Mouse (Mus musculus): ENCODE results near the gene Retreg1. TPM values are rescaled to one million over a fixed set of nuclear protein-coding genes. Genes with fewer than 3 reads are reported as not detected.

The Retreg1 gene
- polyA plus RNA-seq, 1 experiment from 2014 or later: 56.5 TPM

DNA sequence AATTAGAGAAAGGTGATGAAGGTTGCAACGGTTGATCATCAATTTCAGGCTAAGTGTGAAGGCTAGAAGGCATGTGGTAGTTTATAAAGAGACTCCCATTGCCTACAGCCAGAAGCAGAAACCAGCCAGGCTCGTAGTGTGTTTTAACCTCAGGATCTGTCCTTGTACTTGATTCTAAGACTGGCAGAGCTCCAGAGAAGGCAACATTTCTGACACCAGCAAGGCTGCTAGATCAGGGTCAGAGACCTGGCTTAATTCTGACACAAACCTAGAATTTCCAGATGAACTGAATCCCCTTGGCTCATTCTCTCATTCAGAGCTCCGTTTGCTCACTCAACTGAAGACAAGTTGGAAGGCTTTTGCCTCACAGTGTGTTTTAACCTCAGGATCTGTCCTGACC, 165.6 kb downstream of the Retreg1 start:
- H3K4me2 ChIP-seq: no peak overlapping the region
- H3K27me3 ChIP-seq (replicated peaks): no peaks in the 10 kb centered on the region
- H3K4me3 ChIP-seq: no peak overlapping the region
- ATAC-seq (ENCODE audit: insufficient number of reproducible peaks, low FRiP score): no peak
- H3K36me3 ChIP-seq: no peaks in the 10 kb centered on the region
- no peak overlapping the region for H3K27ac ChIP-seq (ENCODE audit: poor library complexity, severe bottlenecking)
- WGBS: 76% methylated on average over 3 of the region's 3 CpGs
- no peaks in the 10 kb centered on the region for H3K4me1 ChIP-seq (replicated peaks)
- no peak overlapping the region for H3K9ac ChIP-seq
- H3K9me3 ChIP-seq (replicated peaks): no peaks in the 10 kb centered on the region

GRCm38 (mm10) chr15:26012891-26013290, 169.9 kb downstream of the Retreg1 start:
- WGBS: 79% methylated on average over 4 of the region's 4 CpGs
- Histone ChIP-seq H3K9me3 (replicated peaks) (no peaks in the 10 kb centered on the region), H3K27me3 (replicated peaks) (no peaks in the 10 kb centered on the region), H3K27ac (ENCODE audit: poor library complexity, severe bottlenecking) (no peak overlapping the region), H3K4me3 (no peak overlapping the region), H3K4me2 (no peak overlapping the region), H3K9ac (no peak overlapping the region), H3K36me3 (no peaks in the 10 kb centered on the region), H3K4me1 (replicated peaks) (no peaks in the 10 kb centered on the region)
- ATAC-seq (ENCODE audit: insufficient number of reproducible peaks, low FRiP score): no peak

DNA sequence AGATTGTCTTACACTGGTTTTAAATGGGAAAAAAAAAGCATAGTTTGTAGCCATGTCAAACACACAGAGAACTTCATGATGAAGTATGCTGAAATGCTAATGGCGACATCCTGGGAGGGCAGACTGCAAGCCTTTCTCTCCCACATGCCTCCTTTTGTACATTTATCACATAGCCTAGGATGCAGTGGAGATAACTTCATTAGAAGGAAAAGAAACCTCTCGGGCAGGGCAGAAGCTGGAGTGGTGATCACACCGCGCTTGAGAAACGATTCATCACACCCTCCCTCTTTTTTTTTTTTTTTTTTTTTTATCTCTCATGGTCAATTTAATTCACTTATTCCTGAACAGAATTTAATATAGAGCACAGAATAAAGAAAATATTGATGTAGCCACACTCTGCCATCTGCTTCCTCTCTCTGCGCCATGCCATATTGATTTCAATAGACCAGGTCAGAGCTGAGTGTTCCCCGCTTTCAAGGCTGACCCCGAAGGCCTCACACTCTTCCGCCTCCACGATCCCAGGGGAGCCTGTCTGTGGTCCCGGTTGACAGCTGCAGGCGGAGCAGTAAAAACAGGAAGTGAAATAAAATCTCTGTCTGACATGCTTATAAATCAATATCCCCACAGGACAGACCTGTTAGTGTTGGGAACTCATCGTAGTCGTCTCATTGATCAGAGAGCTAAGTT, 173.1 kb downstream of the Retreg1 start:
- H3K4me1 ChIP-seq (replicated peaks): no peaks in the 10 kb centered on the region
- no peaks in the 10 kb centered on the region for H3K9me3 ChIP-seq (replicated peaks)
- no peak overlapping the region for H3K27ac ChIP-seq (ENCODE audit: poor library complexity, severe bottlenecking)
- no peak overlapping the region for H3K4me3 ChIP-seq
- no peak overlapping the region for H3K9ac ChIP-seq
- H3K4me2 ChIP-seq: no peak overlapping the region
- no peaks in the 10 kb centered on the region for H3K36me3 ChIP-seq
- 57% methylated on average over 14 of the region's 14 CpGs for WGBS
- no peaks in the 10 kb centered on the region for H3K27me3 ChIP-seq (replicated peaks)
- ATAC-seq (ENCODE audit: insufficient number of reproducible peaks, low FRiP score): no peak

DNA sequence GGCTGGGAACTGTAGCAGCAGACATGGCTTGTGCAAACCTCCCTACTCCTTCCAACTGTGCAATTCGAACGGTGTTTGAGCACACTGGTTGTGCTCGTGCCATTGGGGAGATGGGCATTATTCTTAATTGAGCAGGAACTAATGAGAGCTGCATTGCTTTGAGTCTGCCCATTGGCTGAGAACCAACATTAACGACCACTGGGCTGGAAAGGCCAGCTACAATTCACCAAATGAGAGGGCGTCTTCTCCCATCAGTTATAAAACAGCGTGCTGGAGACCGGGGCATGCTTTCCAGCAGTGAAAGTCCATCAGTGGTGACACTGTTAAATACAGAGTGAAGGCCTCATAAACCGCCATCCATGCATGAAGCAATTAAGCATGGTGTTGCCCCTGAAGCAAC, 178.7 kb downstream of the Retreg1 start:
- Histone ChIP-seq H3K9me3 (replicated peaks) (no peaks in the 10 kb centered on the region), H3K27ac (ENCODE audit: poor library complexity, severe bottlenecking) (no peak overlapping the region), H3K36me3 (no peaks in the 10 kb centered on the region), H3K4me2 (no peak overlapping the region), H3K4me1 (replicated peaks) (no peaks in the 10 kb centered on the region), H3K9ac (no peak overlapping the region), H3K4me3 (no peak overlapping the region), H3K27me3 (replicated peaks) (no peaks in the 10 kb centered on the region)
- no peak for ATAC-seq (ENCODE audit: insufficient number of reproducible peaks, low FRiP score)
- WGBS: 77% methylated on average over 8 of the region's 8 CpGs

DNA sequence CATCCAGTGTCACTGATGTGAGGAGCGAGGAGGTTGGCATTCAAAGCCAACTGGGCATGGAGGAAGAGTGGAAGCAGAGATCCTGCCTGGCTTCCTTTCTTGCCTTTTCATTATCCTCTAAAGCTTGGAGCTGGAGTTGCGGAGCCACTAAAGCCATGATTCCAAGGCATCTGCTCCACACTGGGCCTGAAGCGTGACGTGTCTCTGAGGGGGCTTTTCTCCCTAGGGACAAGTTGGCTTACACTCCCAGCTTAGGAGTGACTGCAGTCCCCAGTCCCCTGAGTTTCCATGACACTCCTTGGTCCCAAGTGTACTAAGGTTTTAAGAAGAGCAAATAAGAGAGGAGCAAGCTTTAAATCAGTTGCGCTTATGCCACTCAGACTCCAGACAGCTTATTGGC, 179.7 kb downstream of the Retreg1 start:
- no peak for ATAC-seq (ENCODE audit: insufficient number of reproducible peaks, low FRiP score)
- Histone ChIP-seq H3K27ac (ENCODE audit: poor library complexity, severe bottlenecking) (no peak overlapping the region), H3K4me1 (replicated peaks) (no peaks in the 10 kb centered on the region), H3K36me3 (no peaks in the 10 kb centered on the region), H3K4me2 (no peak overlapping the region), H3K4me3 (no peak overlapping the region), H3K27me3 (replicated peaks) (no peaks in the 10 kb centered on the region), H3K9me3 (replicated peaks) (no peaks in the 10 kb centered on the region), H3K9ac (no peak overlapping the region)
- WGBS: 77% methylated on average over 5 of the region's 5 CpGs

Small RNA genes lying within 50 kb of the gene (microRNA-seq; reads per million reads assigned to microRNA genes)
- gene Mir7212: not detected

Other genes with a start within 250 kb of the Retreg1 start
- 14.3 and 19.7 TPM in 2 replicates for gene Myo10, start 220.7 kb upstream of the Retreg1 start, polyA plus RNA-seq (2016; fragmentation: Nextera tagmentation; extraction: Ambion mirVana)
- gene Zfp622, start 141.2 kb downstream of the Retreg1 start, polyA plus RNA-seq (2016; fragmentation: Nextera tagmentation; extraction: Ambion mirVana): 24.2 and 25.4 TPM in 2 replicates